Mouse (Mus musculus) sigmoid colon, adult 10 weeks (tissue): ENCODE results near the gene Kif1b. TPM values are rescaled to one million over a fixed set of nuclear protein-coding genes. Genes with fewer than 3 reads are reported as not detected.

Experiments
- polyA plus RNA-seq: library from polyadenylated mRNA; stranded (reverse); fragments of 350-450 nt; fragmentation: Illumina TruSeq; extraction: RNeasy Lipid Tissue Mini Kit (QIAGEN cat#74804); gene quantifications from one replicate; pipeline ENCODE4 v1.2.3, GENCODE M21; 2014; ENCODE audit warnings: low read depth, low replicate concordance

The Kif1b gene
- polyA plus RNA-seq, result 67.2 TPM

DNA sequence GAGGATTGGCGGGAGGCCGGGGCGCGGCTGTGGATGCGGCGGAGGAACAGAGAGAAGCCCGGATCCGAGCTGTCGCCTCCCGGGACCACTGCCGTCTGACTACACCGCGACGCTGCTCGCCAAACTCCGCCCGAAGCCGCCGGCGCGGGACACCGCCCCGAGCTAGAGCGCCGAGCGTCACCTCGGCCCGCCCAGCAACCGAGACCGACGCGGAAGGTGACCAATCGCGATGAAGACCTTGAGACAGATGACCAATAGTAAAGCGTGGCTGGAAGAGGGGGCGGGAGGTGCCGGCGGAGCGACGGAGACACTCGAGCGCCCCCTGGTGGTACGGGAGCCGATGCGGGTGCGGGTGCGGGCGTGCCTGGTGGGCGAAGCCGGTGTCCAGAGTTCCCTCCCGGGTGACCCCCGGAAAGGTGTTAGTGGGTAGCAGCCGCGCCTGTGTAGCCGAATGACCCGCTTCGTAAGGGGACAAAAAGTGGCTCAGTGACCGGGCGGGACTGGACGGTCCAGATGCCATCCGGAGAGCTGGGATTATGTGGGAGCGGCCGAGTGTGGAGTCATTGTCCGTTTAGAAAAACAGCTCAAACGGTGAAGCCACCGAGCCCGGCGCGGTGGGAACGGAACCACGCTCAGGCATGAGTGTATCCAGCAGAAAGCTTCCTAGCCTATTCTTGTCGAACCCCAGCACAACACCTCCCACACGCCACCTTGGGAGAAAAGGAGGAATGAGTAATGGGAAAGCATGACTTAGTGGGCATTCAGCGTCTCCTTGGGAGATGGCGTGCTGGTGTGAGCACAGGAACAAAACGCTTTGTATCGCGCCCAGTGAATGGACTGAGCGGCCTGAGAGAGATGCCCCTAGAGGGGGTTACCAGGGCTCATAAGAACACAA, at the start of gene Kif1b:
Gene Kif1b, minus strand, starts transcription at position 98 of the 895 bp plus-strand sequence.

DNA sequence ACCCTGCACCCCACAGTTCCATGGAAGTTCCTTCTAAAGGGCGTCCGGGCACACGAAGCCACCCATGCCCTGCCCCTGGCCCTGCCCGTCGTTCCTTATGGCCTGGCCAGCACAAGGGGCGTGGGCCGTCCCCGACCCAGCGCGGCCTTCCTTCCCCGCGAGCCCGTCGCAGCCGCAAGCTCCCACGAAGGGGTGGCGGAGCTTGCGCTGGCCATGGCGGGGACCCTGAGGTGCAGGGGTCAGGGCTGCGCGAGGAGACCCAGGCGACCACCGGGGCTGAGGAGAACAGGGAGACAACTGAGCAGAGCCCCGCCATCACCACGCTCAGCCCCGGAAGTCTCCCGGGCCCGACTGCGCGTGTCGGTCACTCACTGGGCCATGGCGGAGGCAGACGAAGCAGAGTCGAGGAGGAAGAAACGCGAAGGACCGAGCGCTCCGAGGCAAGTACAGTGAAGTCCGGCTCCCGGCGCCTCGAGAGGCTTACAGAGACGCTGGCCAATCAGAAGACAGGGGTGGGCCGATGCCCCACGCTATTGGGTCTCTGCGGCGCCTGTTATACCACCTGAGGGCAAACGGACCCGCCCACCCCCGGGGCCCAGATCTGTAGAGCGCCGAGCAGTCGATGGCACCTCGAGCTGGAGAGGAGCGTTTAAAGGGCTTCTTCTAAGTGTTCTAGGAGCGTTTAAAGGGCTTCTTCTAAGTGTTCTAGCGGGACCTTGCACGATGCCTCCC, 141.1 kb downstream of the Kif1b start, which contains the start of gene Pgd:
Gene Pgd, minus strand, starts transcription at position 557 of the 732 bp plus-strand sequence.

DNA sequence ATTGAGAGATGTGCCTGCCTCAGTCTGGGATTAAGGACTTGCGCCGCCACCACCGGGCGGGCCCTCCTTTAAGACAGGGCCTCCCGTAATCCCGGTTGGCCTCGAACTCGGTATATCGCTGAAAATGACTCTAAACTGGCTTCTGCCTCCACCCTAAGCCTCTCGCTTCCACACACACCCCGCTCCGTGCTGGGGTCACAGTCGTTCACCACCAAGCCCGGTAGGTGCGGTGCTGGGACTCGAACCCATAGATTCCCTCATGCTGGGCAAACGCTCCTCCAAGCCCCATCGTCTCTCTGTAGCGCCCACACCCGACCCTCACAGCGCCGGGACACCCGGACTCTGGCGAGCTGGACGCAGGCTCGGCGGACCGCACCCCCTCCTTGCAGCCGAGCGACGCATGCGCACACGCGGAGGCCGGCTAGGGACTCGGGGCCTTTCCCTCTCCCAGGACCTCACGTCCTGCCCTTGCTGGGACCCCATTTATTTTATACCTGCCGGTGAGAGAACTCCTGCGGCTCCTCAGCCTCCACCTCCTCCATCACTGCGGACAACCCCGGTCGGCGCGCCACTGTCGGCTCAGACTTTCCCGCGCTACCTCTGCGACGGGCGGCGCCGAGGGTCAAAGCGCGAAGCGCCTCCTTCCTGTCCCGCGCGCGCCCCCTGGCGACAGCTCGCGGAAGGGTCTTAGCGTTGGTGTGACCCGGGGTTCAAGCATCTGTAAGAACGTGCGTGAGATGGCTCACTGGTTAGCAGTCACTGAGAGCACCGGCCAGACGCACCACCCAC, 170.3 kb downstream of the Kif1b start, which contains the start of gene Cenps:
Gene Cenps, minus strand, starts transcription at position 648 of the 789 bp plus-strand sequence.

DNA sequence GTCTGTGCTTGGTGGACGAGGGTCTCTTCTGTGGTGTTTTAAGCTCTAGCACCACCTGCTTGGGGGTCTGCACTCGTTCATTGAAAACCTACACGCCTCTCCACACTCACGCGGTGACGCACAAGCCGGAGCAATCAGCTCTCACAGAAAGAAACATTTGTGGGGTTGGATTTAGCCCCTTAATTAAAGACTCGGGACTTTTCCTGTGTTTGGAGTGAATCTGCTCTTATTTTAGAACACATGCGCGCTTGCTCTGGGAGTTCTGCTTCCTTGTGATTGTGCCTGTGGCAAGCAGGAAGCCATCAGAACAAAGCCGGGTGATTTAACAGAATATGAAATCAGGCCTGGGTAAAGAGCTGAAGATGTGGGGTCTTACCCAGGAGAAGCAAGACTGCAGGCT, 180.8 kb downstream of the Kif1b start, which contains the start of gene Cort:
Gene Cort, minus strand, starts transcription at position 101 of the 400 bp plus-strand sequence.

Other genes with a start within 250 kb of the Kif1b start
- 1.1 TPM for gene Pex14, start 207.8 kb downstream of the Kif1b start, polyA plus RNA-seq
- gene Dffa, start 203.5 kb downstream of the Kif1b start, polyA plus RNA-seq, result 8.0 TPM
- gene Cort, start 180.9 kb downstream of the Kif1b start, polyA plus RNA-seq, result not detected
- 3.1 TPM for gene Cenps, start 170.1 kb downstream of the Kif1b start, polyA plus RNA-seq
- gene Pgd, start 140.9 kb downstream of the Kif1b start, polyA plus RNA-seq, result 38.9 TPM
- gene Ube4b, start 119.1 kb upstream of the Kif1b start, polyA plus RNA-seq, result 27.6 TPM
- 3.6 TPM for gene Rbp7, start 147.3 kb upstream of the Kif1b start, polyA plus RNA-seq
- not detected for gene Tmem274, start 169.7 kb upstream of the Kif1b start, polyA plus RNA-seq
- 5.4 TPM for gene Nmnat1, start 177.5 kb upstream of the Kif1b start, polyA plus RNA-seq
- gene Lzic, start 177.5 kb upstream of the Kif1b start, polyA plus RNA-seq, result 33.8 TPM
- 9.5 TPM for gene Ctnnbip1, start 210.5 kb upstream of the Kif1b start, polyA plus RNA-seq